Mouse (Mus musculus) embryonic facial prominence, embryonic 11.5 days (tissue): ENCODE measurements around the gene Gm49369. TPM values are rescaled to one million over a fixed set of nuclear protein-coding genes. Genes with fewer than 3 reads are reported as not detected.
A peak's percentile ranks its signal among the peaks of the same experiment; 100 is the strongest.
"Not testable (repeated sequence)": the region's sequence is repeated elsewhere in the genome, so short reads cannot be mapped to it uniquely, and the experiment has no call there.

Experiments used
- ATAC-seq: fragments of 200-750 bp; cut with Nextera tagmentation; replicated peaks from 2 replicates; pipeline ENCODE4 v1.8.0; 2017; ENCODE audit warnings: low read depth; ENCODE audit not compliant: insufficient number of reproducible peaks, low FRiP score, low TSS enrichment
- DNase-seq: peaks from one replicate; pipeline ENCODE4 v3.0.0-alpha.2; 2015; ENCODE audit warnings: low spot score
- H3K27ac ChIP-seq: fragments of 300-500 bp; sonication (generic); replicated peaks from 2 replicates; pipeline ENCODE4 v1.5.1; 2014; ENCODE audit warnings: mild to moderate bottlenecking, low read depth, low read length, control low read depth
- H3K27me3 ChIP-seq: fragments of 300-500 bp; sonication (generic); 2 replicates; pipeline ENCODE4 v1.6.1; 2014; ENCODE audit warnings: mild to moderate bottlenecking, low read length, moderate library complexity, mixed read lengths; ENCODE audit not compliant: control insufficient read depth, insufficient read depth
- H3K36me3 ChIP-seq: fragments of 300-500 bp; sonication (generic); replicated peaks from 2 replicates; pipeline ENCODE4 v1.6.1; 2014; ENCODE audit warnings: low read depth, mild to moderate bottlenecking, low read length, moderate library complexity, mixed read lengths; ENCODE audit not compliant: control insufficient read depth, insufficient read depth
- H3K4me1 ChIP-seq: fragments of 300-500 bp; sonication (generic); 2 replicates; pipeline ENCODE4 v1.6.1; 2014; ENCODE audit warnings: low read length, mixed read lengths; ENCODE audit not compliant: control insufficient read depth, insufficient read depth
- H3K4me2 ChIP-seq: fragments of 300-500 bp; sonication (generic); 2 replicates; pipeline ENCODE4 v1.6.1; 2014; ENCODE audit warnings: low read depth, mild to moderate bottlenecking, control low read depth, low read length, moderate library complexity
- H3K4me3 ChIP-seq: fragments of 300-500 bp; sonication (generic); 2 replicates; pipeline ENCODE4 v1.5.1; 2014; ENCODE audit warnings: low read depth, low read length, control low read depth
- H3K9ac ChIP-seq: fragments of 300-500 bp; sonication (generic); replicated peaks from 2 replicates; pipeline ENCODE4 v1.6.1; 2014; ENCODE audit warnings: mild to moderate bottlenecking, control low read depth, low read length
- H3K9me3 ChIP-seq: fragments of 300-500 bp; sonication (generic); replicated peaks from 2 replicates; pipeline ENCODE4 v1.6.1; 2016; ENCODE audit warnings: mild to moderate bottlenecking, low read length, inconsistent platforms, mixed read lengths; ENCODE audit not compliant: control insufficient read depth
- WGBS: fragments of 180-500 bp; shearing (Covaris S2); extraction: QIAGEN DNeasy Blood & Tissue Kit; methylation state at CpG from one replicate; pipeline ENCODE4 v1.1.7; 2014; 5-methylcytosine and 5-hydroxymethylcytosine counted together
- polyA plus RNA-seq: library from polyadenylated mRNA; unstranded; fragments of >200 nt; fragmentation: Nextera tagmentation; extraction: Ambion mirVana; gene quantifications from 2 replicates; pipeline ENCODE4 v1.2.1, GENCODE M21; 2014

Gene Gm49369
- polyA plus RNA-seq, 1 experiment from 2014 or later, result not detected

GRCm38 (mm10) chr7:142321637-142322306 is 60.7 kb downstream of the Gm49369 start:
- not testable (repeated sequence) for H3K27me3 ChIP-seq, H3K4me3 ChIP-seq, H3K9me3 ChIP-seq, H3K9ac ChIP-seq, H3K4me2 ChIP-seq, H3K4me1 ChIP-seq, H3K36me3 ChIP-seq, DNase-seq
- 31% methylated on average over 3 of the region's 10 CpGs for WGBS
- peak overlapping the region; percentile 74; the same call in 1 of the 2 replicates for H3K27ac ChIP-seq
- peak; percentile 67 for ATAC-seq

Other genes with a start within 250 kb of the Gm49369 start
- not detected in 2 replicates for gene Gm39115, start 246.6 kb downstream of the Gm49369 start, polyA plus RNA-seq
- not detected in 2 replicates for gene Gm45337, start 238.1 kb downstream of the Gm49369 start, polyA plus RNA-seq
- gene Gm29735, start 225.6 kb downstream of the Gm49369 start, polyA plus RNA-seq, result not detected in 2 replicates
- gene Gm4553, start 216.9 kb downstream of the Gm49369 start, polyA plus RNA-seq, result not detected in 2 replicates
- not detected in 2 replicates for gene Krtap5-2, start 206.7 kb downstream of the Gm49369 start, polyA plus RNA-seq
- not detected in 2 replicates for gene Gm10153, start 192.3 kb downstream of the Gm49369 start, polyA plus RNA-seq
- not detected in 2 replicates for gene Krtap5-3, start 181.3 kb downstream of the Gm49369 start, polyA plus RNA-seq
- gene Gm7579, start 170.8 kb downstream of the Gm49369 start, polyA plus RNA-seq, result not detected in 2 replicates
- not detected in 2 replicates for gene Krtap5-5, start 152.7 kb downstream of the Gm49369 start, polyA plus RNA-seq
- gene Gm40460, start 141.6 kb downstream of the Gm49369 start, polyA plus RNA-seq, result not detected in 2 replicates
- not detected in 2 replicates for gene Gm2431, start 124.3 kb downstream of the Gm49369 start, polyA plus RNA-seq
- not detected in 2 replicates for gene Gm4559, start 108.3 kb downstream of the Gm49369 start, polyA plus RNA-seq
- not detected in 2 replicates for gene Krtap5-1, start 85.5 kb downstream of the Gm49369 start, polyA plus RNA-seq
- gene Krtap5-4, start 79.1 kb downstream of the Gm49369 start, polyA plus RNA-seq, result 0.20 TPM in 1 of 2 replicates, not detected in the other
- gene Ifitm10, start 8.9 kb downstream of the Gm49369 start, polyA plus RNA-seq, result 0.97 and 1.9 TPM in 2 replicates
- gene Ctsd, start 5.4 kb upstream of the Gm49369 start, polyA plus RNA-seq, result 163 and 197 TPM in 2 replicates
- gene Syt8, start 52.2 kb upstream of the Gm49369 start, polyA plus RNA-seq, result 0.52 TPM in 1 of 2 replicates, not detected in the other
- gene Tnni2, start 59.1 kb upstream of the Gm49369 start, polyA plus RNA-seq, result 1.4 and 2.7 TPM in 2 replicates
- 23.3 and 23.7 TPM in 2 replicates for gene Lsp1, start 78.1 kb upstream of the Gm49369 start, polyA plus RNA-seq
- gene Tnnt3, start 116.2 kb upstream of the Gm49369 start, polyA plus RNA-seq, result 1.5 and 2.8 TPM in 2 replicates
- 16.4 and 17.2 TPM in 2 replicates for gene Mrpl23, start 150.0 kb upstream of the Gm49369 start, polyA plus RNA-seq